Mouse (Mus musculus) embryonic facial prominence, embryonic 10.5 days (tissue): ENCODE data around the gene Minpp1. TPM values are rescaled to one million over a fixed set of nuclear protein-coding genes. Genes with fewer than 3 reads are reported as not detected.

Source experiments
- DNase-seq: peaks from one replicate; pipeline ENCODE4 v3.0.0-alpha.2; 2017; ENCODE audit warnings: low spot score
- H3K27ac ChIP-seq: fragments of 300-500 bp; sonication (generic); replicated peaks from 2 replicates; pipeline ENCODE4 v1.5.1; 2016; ENCODE audit warnings: mild to moderate bottlenecking
- H3K27me3 ChIP-seq: fragments of 300-500 bp; sonication (generic); replicated peaks from 2 replicates; pipeline ENCODE4 v1.6.1; 2016; ENCODE audit warnings: low read depth, mild to moderate bottlenecking; ENCODE audit not compliant: poor library complexity, severe bottlenecking
- H3K36me3 ChIP-seq: fragments of 300-500 bp; sonication (generic); replicated peaks from 2 replicates; pipeline ENCODE4 v1.6.1; 2016; ENCODE audit warnings: mild to moderate bottlenecking, moderate library complexity
- H3K4me1 ChIP-seq: fragments of 300-500 bp; sonication (generic); 2 replicates; pipeline ENCODE4 v1.6.1; 2016
- H3K4me3 ChIP-seq: fragments of 300-500 bp; sonication (generic); 2 replicates; pipeline ENCODE4 v1.5.1; 2016; ENCODE audit warnings: mild to moderate bottlenecking, moderate library complexity
- H3K9me3 ChIP-seq: fragments of 300-500 bp; sonication (generic); 2 replicates; pipeline ENCODE4 v1.6.1; 2016; ENCODE audit warnings: mild to moderate bottlenecking
- WGBS: fragments of 180-500 bp; shearing (Covaris S2); methylation state at CpG from one replicate; pipeline ENCODE4 v1.1.7; 2016; 5-methylcytosine and 5-hydroxymethylcytosine counted together
- polyA plus RNA-seq: library from polyadenylated mRNA; unstranded; fragments of >200 nt; fragmentation: Nextera tagmentation; extraction: Ambion mirVana; gene quantifications from 2 replicates; pipeline ENCODE4 v1.2.1, GENCODE M21; 2016

Gene Minpp1
- polyA plus RNA-seq, 1 experiment from 2014 or later: 65.7 TPM

DNA sequence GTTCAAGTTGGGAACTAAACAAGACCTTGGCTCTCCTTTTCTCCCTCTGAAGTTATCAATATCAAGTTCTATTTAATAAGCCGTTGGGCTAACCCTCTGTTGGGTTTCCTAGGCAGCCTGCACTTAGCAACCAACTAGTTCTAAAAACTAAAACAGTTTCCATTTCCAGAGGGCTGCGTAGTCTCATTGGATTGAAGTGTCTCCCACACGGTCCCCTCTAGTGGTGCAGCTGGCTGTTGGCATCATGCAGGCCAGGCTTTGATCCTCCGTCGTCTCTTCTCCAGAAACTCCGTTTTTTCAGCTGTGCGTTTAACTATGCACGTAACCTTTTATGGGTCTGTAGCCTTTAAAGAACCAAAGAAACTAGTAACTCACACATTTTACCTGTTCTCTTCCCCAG, 7.9 kb downstream of the Minpp1 start:
- Histone ChIP-seq H3K4me1 (0 out of 2 replicates have a peak, but pooled peaks cover under 1% of the 10 kb centered on the region), H3K27ac (no peak overlapping the region), H3K9me3 (no peaks in the 10 kb centered on the region), H3K27me3 (no peaks in the 10 kb centered on the region), H3K36me3 (peaks cover 65% of the 10 kb centered on the region), H3K4me3 (no peak overlapping the region)
- WGBS: 86% methylated on average over 8 of the region's 8 CpGs
- no peak for DNase-seq

DNA sequence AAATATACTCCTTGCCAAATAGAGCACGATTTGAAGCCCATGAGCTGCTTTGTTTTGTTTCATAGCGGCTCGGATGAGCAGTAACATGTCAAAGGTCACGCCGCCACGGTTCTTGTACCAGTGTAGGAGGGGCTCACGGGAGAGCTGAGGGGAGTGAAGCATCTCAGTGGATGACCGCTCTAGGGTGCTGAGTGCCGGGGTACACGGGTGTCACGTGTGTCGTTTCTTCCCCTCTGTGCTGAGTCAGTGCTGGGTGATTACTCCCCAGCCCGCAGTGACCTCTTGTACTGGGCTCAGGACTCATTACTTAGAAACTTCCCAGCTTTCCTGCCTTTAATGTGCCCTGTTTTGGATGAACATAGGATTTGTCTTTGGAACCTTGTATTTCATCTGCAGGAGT, 9.0 kb downstream of the Minpp1 start:
- H3K27ac ChIP-seq: no peak overlapping the region
- H3K36me3 ChIP-seq: peaks cover 76% of the 10 kb centered on the region
- no peak for DNase-seq
- H3K4me3 ChIP-seq: no peak overlapping the region
- no peaks in the 10 kb centered on the region for H3K27me3 ChIP-seq
- WGBS: 89% methylated on average over 13 of the region's 13 CpGs
- H3K9me3 ChIP-seq: no peaks in the 10 kb centered on the region
- H3K4me1 ChIP-seq: no peaks in the 10 kb centered on the region

- no peak for DNase-seq
- Histone ChIP-seq H3K4me1 (no peaks in the 10 kb centered on the region), H3K9me3 (no peaks in the 10 kb centered on the region), H3K27me3 (no peaks in the 10 kb centered on the region), H3K36me3 (peaks cover 80% of the 10 kb centered on the region), H3K27ac (no peak overlapping the region), H3K4me3 (no peak overlapping the region)
- 88% methylated on average over 11 of the region's 11 CpGs for WGBS
Measured at GRCm38 (mm10) chr19:32495034-32495433, 9.5 kb downstream of the Minpp1 start.

DNA sequence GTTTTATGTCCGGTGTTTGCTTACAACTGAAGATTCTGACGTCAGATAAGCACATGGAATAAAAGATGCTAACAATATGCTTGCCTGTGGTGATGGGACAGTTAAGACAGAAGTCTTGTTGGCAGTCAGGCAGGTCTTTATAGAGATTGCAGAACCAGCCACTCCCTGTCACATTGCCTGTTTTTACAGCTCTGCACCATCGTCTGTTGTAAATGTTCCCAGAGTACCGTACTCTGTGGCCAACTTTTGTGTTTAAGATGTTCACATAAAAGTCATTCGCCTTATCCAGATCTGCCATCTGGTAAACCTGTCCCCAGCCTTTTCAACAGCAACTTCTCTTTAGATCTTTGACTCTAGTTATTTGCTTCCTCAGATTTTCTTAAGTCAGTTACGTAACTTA, 11.8 kb downstream of the Minpp1 start:
- Histone ChIP-seq H3K27ac (no peak overlapping the region), H3K4me1 (no peaks in the 10 kb centered on the region), H3K27me3 (no peaks in the 10 kb centered on the region), H3K9me3 (no peaks in the 10 kb centered on the region), H3K36me3 (peaks cover 90% of the 10 kb centered on the region), H3K4me3 (no peak overlapping the region)
- DNase-seq: no peak
- 93% methylated on average over 6 of the region's 6 CpGs for WGBS

- Histone ChIP-seq H3K4me1 (no peaks in the 10 kb centered on the region), H3K27me3 (no peaks in the 10 kb centered on the region), H3K9me3 (no peaks in the 10 kb centered on the region), H3K36me3 (peaks cover 84% of the 10 kb centered on the region), H3K4me3 (no peak overlapping the region), H3K27ac (no peak overlapping the region)
- WGBS: 97% methylated on average over 5 of the region's 5 CpGs
- no peak for DNase-seq
Measured at GRCm38 (mm10) chr19:32498002-32498401, 12.4 kb downstream of the Minpp1 start.

DNA sequence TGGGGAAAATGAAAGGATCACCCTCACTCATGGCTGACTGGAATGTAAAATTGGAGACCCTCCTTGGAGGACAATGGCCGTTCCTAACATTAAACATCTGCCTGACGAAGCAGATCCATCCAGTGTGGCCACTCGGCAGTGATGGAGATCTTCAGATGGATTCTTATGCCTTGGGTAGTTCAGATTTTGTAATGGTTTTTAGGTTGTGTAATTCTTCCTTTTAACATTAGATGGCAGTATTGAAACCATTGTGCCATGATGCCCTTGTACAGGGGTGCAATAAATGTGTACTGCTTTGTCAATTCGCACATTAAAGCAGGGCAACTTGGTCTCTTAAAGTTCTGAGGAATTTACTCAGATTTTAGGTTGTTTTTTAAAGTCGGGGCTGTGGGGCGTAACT, 15.8 kb downstream of the Minpp1 start:
- 91% methylated on average over 6 of the region's 6 CpGs for WGBS
- no peaks in the 10 kb centered on the region for H3K27me3 ChIP-seq
- DNase-seq: no peak
- H3K9me3 ChIP-seq: no peaks in the 10 kb centered on the region
- no peak overlapping the region for H3K4me3 ChIP-seq
- H3K36me3 ChIP-seq: peaks cover 78% of the 10 kb centered on the region
- no peaks in the 10 kb centered on the region for H3K4me1 ChIP-seq
- no peak overlapping the region for H3K27ac ChIP-seq

GRCm38 (mm10) chr19:32506081-32506480, 20.5 kb downstream of the Minpp1 start:
- DNase-seq: no peak
- H3K27ac ChIP-seq: no peak overlapping the region
- H3K36me3 ChIP-seq: peaks cover 76% of the 10 kb centered on the region
- H3K9me3 ChIP-seq: no peaks in the 10 kb centered on the region
- no peaks in the 10 kb centered on the region for H3K27me3 ChIP-seq
- H3K4me1 ChIP-seq: no peaks in the 10 kb centered on the region
- WGBS: 88% methylated on average over 8 of the region's 8 CpGs
- H3K4me3 ChIP-seq: no peak overlapping the region

GRCm38 (mm10) chr19:32506514-32506913, 20.9 kb downstream of the Minpp1 start:
- H3K27me3 ChIP-seq: no peaks in the 10 kb centered on the region
- H3K4me1 ChIP-seq: no peaks in the 10 kb centered on the region
- peaks cover 76% of the 10 kb centered on the region for H3K36me3 ChIP-seq
- DNase-seq: no peak
- no peaks in the 10 kb centered on the region for H3K9me3 ChIP-seq
- WGBS: 94% methylated on average over 5 of the region's 5 CpGs
- H3K27ac ChIP-seq: no peak overlapping the region
- no peak overlapping the region for H3K4me3 ChIP-seq

GRCm38 (mm10) chr19:32507100-32507499, 21.5 kb downstream of the Minpp1 start:
- Histone ChIP-seq H3K4me1 (no peaks in the 10 kb centered on the region), H3K36me3 (peaks cover 78% of the 10 kb centered on the region), H3K9me3 (peaks cover 3% of the 10 kb centered on the region; the same call in 1 of the 2 replicates), H3K27me3 (no peaks in the 10 kb centered on the region), H3K27ac (no peak overlapping the region), H3K4me3 (no peak overlapping the region)
- DNase-seq: no peak
- WGBS: 90% methylated on average over 6 of the region's 6 CpGs

GRCm38 (mm10) chr19:32507526-32507925, 22.0 kb downstream of the Minpp1 start:
- no peaks in the 10 kb centered on the region for H3K27me3 ChIP-seq
- DNase-seq: no peak
- peaks cover 8% of the 10 kb centered on the region; the same call in 1 of the 2 replicates for H3K9me3 ChIP-seq
- H3K4me1 ChIP-seq: no peaks in the 10 kb centered on the region
- no peak overlapping the region for H3K27ac ChIP-seq
- WGBS: 91% methylated on average over 9 of the region's 9 CpGs
- no peak overlapping the region for H3K4me3 ChIP-seq
- H3K36me3 ChIP-seq: peaks cover 83% of the 10 kb centered on the region

DNA sequence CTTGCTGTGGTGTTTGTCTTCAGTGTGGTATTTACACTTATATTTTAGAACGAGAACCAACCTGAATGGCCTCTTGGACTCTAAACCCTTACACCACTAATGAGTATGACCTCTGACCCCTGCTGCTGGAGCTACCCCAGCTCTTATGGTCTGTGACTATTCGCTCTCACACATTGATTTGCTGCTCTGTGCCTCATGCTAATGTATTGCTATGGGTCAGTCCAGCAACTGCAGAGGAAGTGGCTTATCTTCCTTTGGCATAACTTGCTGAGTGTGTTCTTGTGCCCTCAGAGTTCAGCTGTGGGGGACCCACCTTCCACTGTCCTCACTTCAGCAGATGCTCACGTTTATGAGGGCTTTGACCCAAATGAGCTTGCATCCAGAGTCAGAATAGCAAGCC, 24.7 kb downstream of the Minpp1 start:
- H3K27me3 ChIP-seq: no peaks in the 10 kb centered on the region
- no peaks in the 10 kb centered on the region for H3K4me1 ChIP-seq
- DNase-seq: no peak
- peaks cover 95% of the 10 kb centered on the region for H3K36me3 ChIP-seq
- H3K27ac ChIP-seq: no peak overlapping the region
- WGBS: 69% methylated on average over 3 of the region's 3 CpGs
- no peak overlapping the region for H3K4me3 ChIP-seq
- peaks cover 8% of the 10 kb centered on the region; the same call in 1 of the 2 replicates for H3K9me3 ChIP-seq

GRCm38 (mm10) chr19:32510962-32511361, 25.4 kb downstream of the Minpp1 start:
- DNase-seq: no peak
- 92% methylated on average over 6 of the region's 6 CpGs for WGBS
- peaks cover 96% of the 10 kb centered on the region for H3K36me3 ChIP-seq

DNA sequence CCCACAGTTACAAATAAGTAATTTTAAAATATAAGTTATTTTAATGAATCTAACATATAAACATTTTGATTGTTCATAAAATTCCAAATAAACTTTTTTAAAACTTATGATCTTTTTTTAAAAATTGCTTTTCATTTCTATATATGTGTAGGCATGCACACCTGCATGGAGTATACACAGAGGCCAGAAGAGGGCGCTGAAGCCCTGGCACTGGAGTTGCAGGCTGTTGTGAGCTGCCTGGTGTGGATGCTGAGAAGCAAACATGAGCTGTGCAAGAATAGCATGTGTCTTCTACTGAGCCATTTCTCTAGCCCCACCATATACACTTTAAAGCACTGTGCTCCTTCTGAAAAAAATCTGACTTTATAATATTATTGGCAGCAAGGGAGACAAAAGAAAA, 26.9 kb downstream of the Minpp1 start:
- H3K27ac ChIP-seq: no peak overlapping the region
- H3K36me3 ChIP-seq: peaks cover 97% of the 10 kb centered on the region
- 27% methylated on average over 1 of the region's 1 CpGs for WGBS
- H3K27me3 ChIP-seq: no peaks in the 10 kb centered on the region
- DNase-seq: no peak
- H3K4me3 ChIP-seq: no peak overlapping the region
- peaks cover 8% of the 10 kb centered on the region; the same call in 1 of the 2 replicates for H3K9me3 ChIP-seq
- no peaks in the 10 kb centered on the region for H3K4me1 ChIP-seq

More at GRCm38 (mm10) chr19:32510962-32511361, 25.4 kb downstream of the Minpp1 start:
- Histone ChIP-seq H3K9me3 (peaks cover 8% of the 10 kb centered on the region; the same call in 1 of the 2 replicates), H3K4me1 (no peaks in the 10 kb centered on the region), H3K27me3 (no peaks in the 10 kb centered on the region), H3K4me3 (no peak overlapping the region), H3K27ac (no peak overlapping the region)

DNA sequence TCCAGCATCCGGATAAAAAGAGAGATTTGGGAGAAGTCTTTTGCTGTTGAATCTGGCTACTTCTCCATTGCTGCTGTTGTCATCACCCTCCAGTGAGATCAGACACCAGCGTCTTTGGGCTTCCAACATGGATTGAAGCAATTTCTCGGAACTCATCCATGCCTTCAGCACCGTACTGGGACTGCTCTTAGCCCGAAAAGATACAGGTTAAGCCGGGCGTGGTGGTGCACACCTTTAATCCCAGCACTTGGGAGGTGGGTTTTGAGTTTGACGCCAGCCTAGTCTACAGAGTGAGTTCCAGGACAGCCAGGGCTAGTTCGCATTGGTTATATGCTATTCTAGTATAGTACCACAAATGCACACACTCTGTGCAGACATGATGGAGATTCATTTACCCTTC, 31.0 kb downstream of the Minpp1 start:
- WGBS: 97% methylated on average over 9 of the region's 9 CpGs
- DNase-seq: no peak
- no peaks in the 10 kb centered on the region for H3K27me3 ChIP-seq
- H3K4me3 ChIP-seq: no peak overlapping the region
- no peak overlapping the region for H3K27ac ChIP-seq
- H3K9me3 ChIP-seq: peaks cover 14% of the 10 kb centered on the region; the same call in 1 of the 2 replicates
- H3K4me1 ChIP-seq: no peaks in the 10 kb centered on the region
- H3K36me3 ChIP-seq: peaks cover 63% of the 10 kb centered on the region
